Mouse (Mus musculus) kidney, adult 18-20 months (tissue): ENCODE measurements around the gene Rhot1.
"Not testable (repeated sequence)": the region's sequence is repeated elsewhere in the genome, so short reads cannot be mapped to it uniquely, and the experiment has no call there.

Experiments
- DNase-seq: peaks from one replicate; pipeline ENCODE4 v3.0.0; 2021

Gene Rhot1

GRCm38 (mm10) chr11:80196351-80196750 is 12.5 kb upstream of the Rhot1 start:
- no peak for DNase-seq

- DNase-seq = no peak
These were observed 9.5 kb upstream of the Rhot1 start for GRCm38 (mm10) chr11:80199316-80199715.

GRCm38 (mm10) chr11:80199773-80200172 is 9.0 kb upstream of the Rhot1 start:
- no peak for DNase-seq

- DNase-seq = no peak
These were observed 8.5 kb upstream of the Rhot1 start for GRCm38 (mm10) chr11:80200326-80200725.

GRCm38 (mm10) chr11:80202296-80202695 is 6.5 kb upstream of the Rhot1 start:
- no peak for DNase-seq

- DNase-seq = no peak
These were observed 4.8 kb upstream of the Rhot1 start for GRCm38 (mm10) chr11:80204037-80204436.

GRCm38 (mm10) chr11:80204941-80205340 is 3.9 kb upstream of the Rhot1 start:
- no peak for DNase-seq

- DNase-seq = no peak
These were observed 357 bp upstream of the Rhot1 start for GRCm38 (mm10) chr11:80208465-80208859.

GRCm38 (mm10) chr11:80210321-80210720 is 1.5 kb downstream of the Rhot1 start:
- no peak for DNase-seq

- no peak for DNase-seq
These were observed 3.5 kb downstream of the Rhot1 start for GRCm38 (mm10) chr11:80212282-80212681.

- DNase-seq = no peak
These were observed 6.5 kb downstream of the Rhot1 start for GRCm38 (mm10) chr11:80215291-80215690.

- DNase-seq = no peak
These were observed 10.0 kb downstream of the Rhot1 start for GRCm38 (mm10) chr11:80218657-80219293.

- DNase-seq = not testable (repeated sequence)
These were observed 21.2 kb downstream of the Rhot1 start for GRCm38 (mm10) chr11:80230066-80230465.

- no peak for DNase-seq
These were observed 28.5 kb downstream of the Rhot1 start for GRCm38 (mm10) chr11:80237278-80237677.

GRCm38 (mm10) chr11:80238306-80238705 is 29.5 kb downstream of the Rhot1 start:
- DNase-seq = no peak

- no peak for DNase-seq
These were observed 38.2 kb downstream of the Rhot1 start for GRCm38 (mm10) chr11:80247026-80247425.

GRCm38 (mm10) chr11:80248531-80248930 is 39.7 kb downstream of the Rhot1 start:
- DNase-seq = no peak

- no peak for DNase-seq
These were observed 55.3 kb downstream of the Rhot1 start for GRCm38 (mm10) chr11:80264137-80264536.

GRCm38 (mm10) chr11:80271096-80271495 is 62.3 kb downstream of the Rhot1 start:
- no peak for DNase-seq

- no peak for DNase-seq
These were observed 66.2 kb downstream of the Rhot1 start for GRCm38 (mm10) chr11:80275011-80275410.

GRCm38 (mm10) chr11:80278054-80278453 is 69.2 kb downstream of the Rhot1 start:
- DNase-seq = no peak

GRCm38 (mm10) chr11:80283786-80284185 is 75.0 kb downstream of the Rhot1 start:
- no peak for DNase-seq

GRCm38 (mm10) chr11:80284641-80285040 is 75.8 kb downstream of the Rhot1 start:
- DNase-seq = no peak

- DNase-seq = peak; percentile 79
These were observed 78.3 kb downstream of the Rhot1 start for GRCm38 (mm10) chr11:80287150-80287549.

GRCm38 (mm10) chr11:80289701-80290445 is 81.1 kb downstream of the Rhot1 start:
- DNase-seq = peak; percentile 45
